Mouse (Mus musculus): ENCODE measurements at regions not wholly inside any gene's neighbourhood (a gene's known extent, or its start where the extent isn't known, plus 50 kb on each side); places are given as distances from the start of the nearest gene placed in this dataset.

GRCm38 (mm10) chr5:39219698-39220097 lies 343.1 kb upstream of the Clnk start:
- TF ChIP-seq POLR2A (IDR thresholded peaks at IDR 0.05; ENCODE audit: control insufficient read depth, low read depth, low read length): no peak
- no peak for TF ChIP-seq CTCF (IDR thresholded peaks at IDR 0.05; ENCODE audit: control insufficient read depth, insufficient read depth, insufficient replicate concordance, low read depth, low read length)
